Mouse (Mus musculus) embryonic facial prominence, embryonic 14.5 days (tissue): ENCODE data around the gene Gpr107. TPM values are rescaled to one million over a fixed set of nuclear protein-coding genes. Genes with fewer than 3 reads are reported as not detected.

ENCODE experiments used
- ATAC-seq: fragments of 200-750 bp; cut with Nextera tagmentation; 2 replicates; pipeline ENCODE4 v1.8.0; 2017; ENCODE audit warnings: low read depth, moderate number of reproducible peaks, moderate TSS enrichment
- DNase-seq: peaks from one replicate; pipeline ENCODE4 v3.0.0-alpha.2; 2015; ENCODE audit warnings: low spot score
- H3K27ac ChIP-seq: fragments of 300-500 bp; sonication (generic); replicated peaks from 2 replicates; pipeline ENCODE4 v1.5.1; 2014; ENCODE audit warnings: low read depth, mild to moderate bottlenecking, low read length, moderate library complexity
- H3K27me3 ChIP-seq: fragments of 300-500 bp; sonication (generic); replicated peaks from 2 replicates; pipeline ENCODE4 v1.6.1; 2014; ENCODE audit warnings: low read length; ENCODE audit not compliant: control insufficient read depth, insufficient read depth
- H3K36me3 ChIP-seq: fragments of 300-500 bp; sonication (generic); 2 replicates; pipeline ENCODE4 v1.6.1; 2014; ENCODE audit warnings: low read length, mixed read lengths; ENCODE audit not compliant: control insufficient read depth, insufficient read depth
- H3K4me1 ChIP-seq: fragments of 300-500 bp; sonication (generic); 2 replicates; pipeline ENCODE4 v1.6.1; 2014; ENCODE audit warnings: antibody characterized with exemption, low read length; ENCODE audit not compliant: control insufficient read depth, insufficient read depth
- H3K4me2 ChIP-seq: fragments of 300-500 bp; sonication (generic); 2 replicates; pipeline ENCODE4 v1.6.1; 2014; ENCODE audit warnings: low read depth, mild to moderate bottlenecking, low read length, moderate library complexity, mixed read lengths
- H3K4me3 ChIP-seq: fragments of 300-500 bp; sonication (generic); 2 replicates; pipeline ENCODE4 v1.5.1; 2014; ENCODE audit warnings: low read depth, mild to moderate bottlenecking, low read length
- H3K9ac ChIP-seq: fragments of 300-500 bp; sonication (generic); 2 replicates; pipeline ENCODE4 v1.6.1; 2014; ENCODE audit warnings: low read depth, mild to moderate bottlenecking, low read length, moderate library complexity, mixed read lengths
- H3K9me3 ChIP-seq: fragments of 300-500 bp; sonication (generic); 2 replicates; pipeline ENCODE4 v1.6.1; 2016; ENCODE audit warnings: low read length; ENCODE audit not compliant: control insufficient read depth
- WGBS: fragments of 180-500 bp; shearing (Covaris S2); extraction: QIAGEN DNeasy Blood & Tissue Kit; methylation state at CpG from one replicate; pipeline ENCODE4 v1.1.7; 2014; 5-methylcytosine and 5-hydroxymethylcytosine counted together
- polyA plus RNA-seq: library from polyadenylated mRNA; unstranded; fragments of >200 nt; fragmentation: Nextera tagmentation; extraction: Ambion mirVana; gene quantifications from 2 replicates; pipeline ENCODE4 v1.2.1, GENCODE M21; 2014

Gpr107 gene
- polyA plus RNA-seq, 1 experiment from 2014 or later = 27.4 TPM

GRCm38 (mm10) chr2:31123493-31123892 lies 28.6 kb upstream of the Gpr107 start:
- peaks cover 27% of the 10 kb centered on the region for H3K4me1 ChIP-seq
- H3K9ac ChIP-seq = no peak overlapping the region
- H3K27me3 ChIP-seq = no peaks in the 10 kb centered on the region
- no peak overlapping the region for H3K27ac ChIP-seq
- no peak for ATAC-seq
- H3K4me3 ChIP-seq = no peak overlapping the region
- H3K36me3 ChIP-seq = no peaks in the 10 kb centered on the region
- WGBS = 81% methylated on average over 5 of the region's 5 CpGs
- DNase-seq = peak; percentile 58
- H3K4me2 ChIP-seq = no peak overlapping the region
- H3K9me3 ChIP-seq = no peaks in the 10 kb centered on the region

- DNase-seq (no peak), ATAC-seq (no peak)
- H3K4me3 ChIP-seq = no peak overlapping the region
- H3K27me3 ChIP-seq = no peaks in the 10 kb centered on the region
- no peaks in the 10 kb centered on the region for H3K9me3 ChIP-seq
- no peak overlapping the region for H3K9ac ChIP-seq
- WGBS = 78% methylated on average over 2 of the region's 2 CpGs
- H3K4me2 ChIP-seq = no peak overlapping the region
- no peak overlapping the region for H3K27ac ChIP-seq
- H3K36me3 ChIP-seq = no peaks in the 10 kb centered on the region
- H3K4me1 ChIP-seq = peaks cover 24% of the 10 kb centered on the region
Observed at GRCm38 (mm10) chr2:31124694-31125093, 27.4 kb upstream of the Gpr107 start.

GRCm38 (mm10) chr2:31125156-31125555 lies 27.0 kb upstream of the Gpr107 start:
- Histone ChIP-seq H3K9me3 (no peaks in the 10 kb centered on the region), H3K27me3 (no peaks in the 10 kb centered on the region), H3K4me3 (no peak overlapping the region), H3K36me3 (no peaks in the 10 kb centered on the region), H3K4me1 (peaks cover 19% of the 10 kb centered on the region), H3K4me2 (no peak overlapping the region), H3K27ac (no peak overlapping the region), H3K9ac (no peak overlapping the region)
- ATAC-seq (no peak), DNase-seq (no peak)
- WGBS = 87% methylated on average over 6 of the region's 7 CpGs

GRCm38 (mm10) chr2:31126048-31126447 lies 26.1 kb upstream of the Gpr107 start:
- Histone ChIP-seq H3K4me3 (no peak overlapping the region), H3K36me3 (no peaks in the 10 kb centered on the region), H3K9me3 (no peaks in the 10 kb centered on the region), H3K9ac (no peak overlapping the region), H3K4me2 (no peak overlapping the region), H3K27me3 (no peaks in the 10 kb centered on the region), H3K4me1 (peaks cover 21% of the 10 kb centered on the region), H3K27ac (no peak overlapping the region)
- DNase-seq (no peak), ATAC-seq (no peak)
- WGBS = 87% methylated on average over 9 of the region's 9 CpGs

- WGBS = 71% methylated on average over 6 of the region's 7 CpGs
- Histone ChIP-seq H3K4me3 (no peak overlapping the region), H3K9ac (no peak overlapping the region), H3K4me2 (no peak overlapping the region), H3K27me3 (no peaks in the 10 kb centered on the region), H3K36me3 (no peaks in the 10 kb centered on the region), H3K27ac (no peak overlapping the region), H3K4me1 (peaks cover 21% of the 10 kb centered on the region), H3K9me3 (no peaks in the 10 kb centered on the region)
- no peak for DNase-seq
- ATAC-seq = no peak
Observed at GRCm38 (mm10) chr2:31127219-31127618, 24.9 kb upstream of the Gpr107 start.

GRCm38 (mm10) chr2:31127899-31128298 lies 24.2 kb upstream of the Gpr107 start:
- Histone ChIP-seq H3K36me3 (no peaks in the 10 kb centered on the region), H3K4me1 (peaks cover 21% of the 10 kb centered on the region), H3K9me3 (no peaks in the 10 kb centered on the region), H3K4me3 (no peak overlapping the region), H3K4me2 (no peak overlapping the region), H3K9ac (no peak overlapping the region), H3K27me3 (no peaks in the 10 kb centered on the region), H3K27ac (no peak overlapping the region)
- DNase-seq (no peak), ATAC-seq (no peak)
- 64% methylated on average over 4 of the region's 4 CpGs for WGBS

- DNase-seq = no peak
- H3K4me2 ChIP-seq = no peak overlapping the region
- H3K4me1 ChIP-seq = peaks cover 15% of the 10 kb centered on the region
- H3K9ac ChIP-seq = no peak overlapping the region
- no peaks in the 10 kb centered on the region for H3K36me3 ChIP-seq
- H3K9me3 ChIP-seq = no peaks in the 10 kb centered on the region
- H3K4me3 ChIP-seq = no peak overlapping the region
- no peak overlapping the region for H3K27ac ChIP-seq
- WGBS = 73% methylated on average over 14 of the region's 14 CpGs
- H3K27me3 ChIP-seq = no peaks in the 10 kb centered on the region
- ATAC-seq = no peak
Observed at GRCm38 (mm10) chr2:31129742-31130518, 22.2 kb upstream of the Gpr107 start.

- Histone ChIP-seq H3K27me3 (no peaks in the 10 kb centered on the region), H3K36me3 (no peaks in the 10 kb centered on the region), H3K4me1 (peaks cover 15% of the 10 kb centered on the region), H3K9me3 (no peaks in the 10 kb centered on the region), H3K27ac (no peak overlapping the region), H3K4me3 (no peak overlapping the region), H3K4me2 (no peak overlapping the region), H3K9ac (no peak overlapping the region)
- no peak for ATAC-seq
- no peak for DNase-seq
- 67% methylated on average over 8 of the region's 8 CpGs for WGBS
Observed at GRCm38 (mm10) chr2:31130815-31131299, 21.3 kb upstream of the Gpr107 start.

GRCm38 (mm10) chr2:31132682-31133081 lies 19.4 kb upstream of the Gpr107 start:
- no peak for DNase-seq
- H3K4me2 ChIP-seq = no peak overlapping the region
- no peak overlapping the region for H3K27ac ChIP-seq
- no peak overlapping the region for H3K4me3 ChIP-seq
- H3K4me1 ChIP-seq = peaks cover 17% of the 10 kb centered on the region
- H3K9me3 ChIP-seq = no peaks in the 10 kb centered on the region
- no peaks in the 10 kb centered on the region for H3K36me3 ChIP-seq
- ATAC-seq = 0 out of 2 replicates have a peak, but pooled peaks have one; percentile 6
- H3K27me3 ChIP-seq = no peaks in the 10 kb centered on the region
- 55% methylated on average over 7 of the region's 8 CpGs for WGBS
- no peak overlapping the region for H3K9ac ChIP-seq
